Mouse (Mus musculus): ENCODE results near the gene Hist1h3d. TPM values are rescaled to one million over a fixed set of nuclear protein-coding genes. Genes with fewer than 3 reads are reported as not detected.
A peak's percentile ranks its signal among the peaks of the same experiment; 100 is the strongest.
"Not testable (repeated sequence)": the region's sequence is repeated elsewhere in the genome, so short reads cannot be mapped to it uniquely, and the experiment has no call there.

The Hist1h3d gene
- total and polyA plus RNA-seq, 3 experiments, result 0.94 to 182 (median 13.5) TPM

DNA sequence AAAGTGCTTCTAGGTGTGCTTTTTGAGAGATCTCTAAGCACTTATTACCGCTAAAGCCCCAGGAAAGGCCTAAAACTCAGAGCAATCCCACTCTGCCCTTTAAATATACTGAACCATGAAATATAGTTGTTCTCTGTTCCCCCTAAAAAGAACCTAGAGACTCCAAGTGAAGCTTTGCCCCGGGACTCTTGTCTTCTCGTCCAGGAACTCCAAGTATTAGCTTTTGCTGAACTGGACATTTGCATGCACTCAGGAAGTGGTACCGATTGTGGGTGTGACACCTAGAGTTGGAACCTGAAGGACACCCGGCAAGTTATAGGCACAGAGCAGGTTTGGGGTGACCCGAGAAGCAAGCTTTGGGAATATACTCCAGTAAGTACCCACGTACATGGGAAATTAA, 15.6 kb downstream of the Hist1h3d start:
- Histone ChIP-seq H3K4me1 (ENCODE audit: control insufficient read depth in 1 of 2, insufficient read depth in 2 of 2) (peaks cover 0 to 45% of the 10 kb centered on the region in 2 experiments; a peak in 3 of 4 replicates), H3K9me3 (replicated peaks; ENCODE audit: low read length) (no peaks in the 10 kb centered on the region), H3K27ac (ENCODE audit: insufficient read depth, low read depth) (no peak overlapping the region), H3K4me3 (replicated peaks in 1 of 3; ENCODE audit: low read depth in 2 of 3, low read length in 2 of 3, poor library complexity in 1 of 3) (no peak overlapping the region), H3K9ac (ENCODE audit: insufficient read depth, low read depth) (peak overlapping the region; percentile 40; the same call in 1 of the 2 replicates), H3K27me3 (replicated peaks) (no peaks in the 10 kb centered on the region), H3K36me3 (replicated peaks in 1 of 2; ENCODE audit: control insufficient read depth in 1 of 2, insufficient read depth in 1 of 2, low read length in 1 of 2) (no peaks in the 10 kb centered on the region), H3K4me2 (ENCODE audit: insufficient read depth, low read depth, poor library complexity, severe bottlenecking) (peak overlapping the region; percentile 51), H3K79me2 (replicated peaks; ENCODE audit: control insufficient read depth, extremely low read depth, insufficient read depth, poor library complexity, severe bottlenecking) (no peaks in the 10 kb centered on the region)
- no peak for DNase-seq (ENCODE audit: extremely low read depth)
- in situ Hi-C loops (cut with MboI; ENCODE audit: low pct_ligation_motif_present, low pct_unique_long_range_greater_than_20kb, low sequenced_read_pairs) (loop anchor here (5.0 kb wide), 1 partner anchor 159 kb away; no protein-coding TSS in a partner anchor), dilution Hi-C loops (cut with MboI; ENCODE audit: extremely low pct_ligation_motif_present, extremely low pct_unique_long_range_greater_than_20kb, low sequenced_read_pairs) (no loop called here)
- TF ChIP-seq CHD2 (IDR thresholded peaks at IDR 0.05; ENCODE audit: low read length) (no peak), HCFC1 (IDR thresholded peaks at IDR 0.05; ENCODE audit: low read depth, low read length) (peak; percentile 33; the same call in 1 of the 2 replicates), SIN3A (IDR thresholded peaks at IDR 0.05; ENCODE audit: low read length) (peak; percentile 35; the same call in 1 of the 2 replicates), MEF2A (IDR thresholded peaks at IDR 0.05; ENCODE audit: borderline replicate concordance, low read depth, low read length) (no peak), TCF12 (IDR thresholded peaks at IDR 0.05; ENCODE audit: low read depth, low read length) (peak; percentile 46; the same call in 1 of the 2 replicates), ETS1 (conservative IDR thresholded peaks at IDR 0.05; ENCODE audit: low read depth, low read length) (no peak), ZKSCAN1 (IDR thresholded peaks at IDR 0.05; ENCODE audit: borderline replicate concordance, low read depth, low read length) (no peak), CHD1 (IDR thresholded peaks at IDR 0.05; ENCODE audit: low read depth, low read length) (no peak), MAZ (IDR thresholded peaks at IDR 0.05; ENCODE audit: low read depth, low read length) (no peak), ELF1 (IDR thresholded peaks at IDR 0.05; ENCODE audit: low read depth, low read length) (peak; percentile 76), NELFE (IDR thresholded peaks at IDR 0.05; ENCODE audit: low read depth, low read length) (peak; percentile 51; the same call in 1 of the 2 replicates), JUND (conservative IDR thresholded peaks at IDR 0.05; ENCODE audit: low read depth, low read length) (no peak), EP300 (IDR thresholded peaks at IDR 0.05; ENCODE audit: low read length) (peak; percentile 38; the same call in 1 of the 2 replicates), MAFK (IDR thresholded peaks at IDR 0.05; ENCODE audit: insufficient replicate concordance, low read length) (peak; percentile 34; the same call in 1 of the 2 replicates), MAX (IDR thresholded peaks at IDR 0.05; ENCODE audit: low read length) (no peak; the same call in 1 of the 2 replicates), ZMIZ1 (IDR thresholded peaks at IDR 0.05; ENCODE audit: low read depth, low read length) (no peak), ZC3H11A (IDR thresholded peaks at IDR 0.05; ENCODE audit: low read depth, low read length) (no peak), TBP (conservative IDR thresholded peaks at IDR 0.05; ENCODE audit: low read depth, low read length) (0 out of 2 replicates have a peak, but pooled peaks have one; percentile 23), RCOR1 (conservative IDR thresholded peaks at IDR 0.05; ENCODE audit: low read depth, low read length) (0 out of 2 replicates have a peak, but pooled peaks have one; percentile 32), POLR2A (IDR thresholded peaks at IDR 0.05; ENCODE audit: low read depth, low read length) (no peak), E2F4 (IDR thresholded peaks at IDR 0.05; ENCODE audit: insufficient replicate concordance, low read depth, low read length) (0 out of 2 replicates have a peak, but pooled peaks have one; percentile 60), MYC (IDR thresholded peaks at IDR 0.05; ENCODE audit: low read depth, low read length) (no peak), CTCF (conservative IDR thresholded peaks at IDR 0.05 in 1 of 2, IDR thresholded peaks at IDR 0.05 in 1 of 2; ENCODE audit: low read depth in 2 of 2, low read length in 2 of 2) (no peak), MXI1 (IDR thresholded peaks at IDR 0.05; ENCODE audit: low read depth, low read length) (no peak), ZNF384 (IDR thresholded peaks at IDR 0.05; ENCODE audit: low read depth, low read length) (no peak), RAD21 (IDR thresholded peaks at IDR 0.05; ENCODE audit: low read depth, low read length) (no peak), USF1 (IDR thresholded peaks at IDR 0.05; ENCODE audit: low read depth, low read length) (no peak)

- H3K36me3 ChIP-seq (replicated peaks in 1 of 2; ENCODE audit: control insufficient read depth in 1 of 2, insufficient read depth in 1 of 2, low read length in 1 of 2); dilution Hi-C loops (cut with MboI; ENCODE audit: extremely low pct_ligation_motif_present, extremely low pct_unique_long_range_greater_than_20kb, low sequenced_read_pairs); H3K27ac ChIP-seq (ENCODE audit: insufficient read depth, low read depth); H3K4me3 ChIP-seq (replicated peaks in 1 of 3; ENCODE audit: low read depth in 2 of 3, low read length in 2 of 3, poor library complexity in 1 of 3); H3K27me3 ChIP-seq (replicated peaks); H3K79me2 ChIP-seq (replicated peaks; ENCODE audit: control insufficient read depth, extremely low read depth, insufficient read depth, poor library complexity, severe bottlenecking); DNase-seq (ENCODE audit: extremely low read depth); H3K9me3 ChIP-seq (replicated peaks; ENCODE audit: low read length): not testable (repeated sequence)
- Histone ChIP-seq H3K4me2 (ENCODE audit: insufficient read depth, low read depth, poor library complexity, severe bottlenecking) (peak overlapping the region; percentile 51; the same call in 1 of the 2 replicates), H3K4me1 (ENCODE audit: control insufficient read depth in 1 of 2, insufficient read depth in 2 of 2) (peaks cover under 1 to 40% of the 10 kb centered on the region in 2 experiments; a peak in 3 of 4 replicates), H3K9ac (ENCODE audit: insufficient read depth, low read depth) (peak overlapping the region; percentile 40; the same call in 1 of the 2 replicates)
- in situ Hi-C loops (cut with MboI; ENCODE audit: low pct_ligation_motif_present, low pct_unique_long_range_greater_than_20kb, low sequenced_read_pairs), result loop anchor here (5.0 kb wide), 1 partner anchor 160 kb away; no protein-coding TSS in a partner anchor
Measured at GRCm38 (mm10) chr13:23591886-23592285, 16.3 kb downstream of the Hist1h3d start.

Data from CH12.LX (cell line).